Mouse (Mus musculus): ENCODE measurements at regions not wholly inside any gene's neighbourhood (a gene's known extent, or its start where the extent isn't known, plus 50 kb on each side); places are given as distances from the start of the nearest gene placed in this dataset.

DNA sequence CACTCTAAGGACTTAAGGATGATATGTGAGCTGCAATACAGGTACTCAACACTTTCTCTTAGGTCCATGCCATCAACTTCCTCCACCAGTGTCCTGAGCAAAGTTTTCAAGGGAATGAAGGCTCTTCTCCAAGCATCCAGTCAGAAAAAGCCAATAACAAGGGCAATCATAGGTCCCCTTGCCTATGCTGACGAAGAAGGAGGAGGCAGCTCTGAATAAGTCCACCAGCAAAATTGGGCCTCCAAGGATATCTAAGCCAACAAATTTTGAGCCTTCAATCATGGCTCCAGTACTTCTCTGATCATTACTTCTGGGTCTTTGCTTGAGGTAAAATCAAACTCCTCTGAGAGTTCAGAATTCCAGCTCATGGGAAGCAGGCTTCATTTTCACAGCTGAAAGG is 293.1 kb downstream of the Snurf start:
- peak in 1 of 2 experiments; percentile 11 for DNase-seq (ENCODE audit: low spot score in 2 of 2)

All from adrenal gland, adult 18-20 months (tissue).